Mouse (Mus musculus) T-helper 17 cell (primary cell): ENCODE data around the gene Olfr601.
"Not testable (repeated sequence)": the region's sequence is repeated elsewhere in the genome, so short reads cannot be mapped to it uniquely, and the experiment has no call there.

Experiments used
- in situ Hi-C, 2 experiments: fragments of 300-600 bp; cut with MboI, MseI; formaldehyde crosslinking; loops; 1 replicate in 1 of 2; 2 replicates in 1 of 2; pipeline ENCODE4 v1.15.1; 2025; ENCODE audit warnings: high pct_unique_total_duplicates in 2 of 2

Olfr601 gene

GRCm38 (mm10) chr7:103362555-103362954, at the start of gene Olfr601:
Gene Olfr601, minus strand, starts transcription at chr7:103362655.
- in situ Hi-C loops: no loop called here

DNA sequence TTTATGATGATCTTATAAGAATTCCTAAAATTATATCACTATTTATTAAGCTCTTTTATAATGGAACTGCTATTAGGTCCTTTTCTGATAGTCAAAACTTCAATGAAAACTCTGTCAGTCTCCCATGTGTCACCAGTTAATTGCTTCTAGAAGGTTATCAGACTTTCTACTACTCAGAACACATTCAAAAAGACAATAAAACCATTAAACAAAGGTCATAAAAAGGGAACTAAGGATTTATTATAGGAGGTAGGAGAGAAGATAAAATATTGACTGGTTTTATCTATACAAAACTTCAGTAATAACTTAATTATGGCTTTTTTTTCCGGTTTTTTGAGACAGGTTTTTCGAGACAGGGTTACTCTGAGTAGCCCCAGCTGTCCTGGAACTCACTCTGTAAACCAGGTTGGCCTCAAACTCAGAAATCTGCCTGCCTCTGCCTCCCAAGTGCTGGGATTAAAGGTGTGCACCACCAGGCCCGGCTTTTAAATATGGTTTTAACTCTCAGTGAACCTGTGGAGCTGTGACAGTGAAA, 44.1 kb upstream of the Olfr601 start:
- in situ Hi-C loops: loop anchor here in 1 of 2 experiments (25.0 kb wide), 1 partner anchor 1381 kb away; the partner anchor contains the start of gene Usp17le

GRCm38 (mm10) chr7:103398981-103399380, 36.5 kb upstream of the Olfr601 start:
- in situ Hi-C loops: no loop called here

DNA sequence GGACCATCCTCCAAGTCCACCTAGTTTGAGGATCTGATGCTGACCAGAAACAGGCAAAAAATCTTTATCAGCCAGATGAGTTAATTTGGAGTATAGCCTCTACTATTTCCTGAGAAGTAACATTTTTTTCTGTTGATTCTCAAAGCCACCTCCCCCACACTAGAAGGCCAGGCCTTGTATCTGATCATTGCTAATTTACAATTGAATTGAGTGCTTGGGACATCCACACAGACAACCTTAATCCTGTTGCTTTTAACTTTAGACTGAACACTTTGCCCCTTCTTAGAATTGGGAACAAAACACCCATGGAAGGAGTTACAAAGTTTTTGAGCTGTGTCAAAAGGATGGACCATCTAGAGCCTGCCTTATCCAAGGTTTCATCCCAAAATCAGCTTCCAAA, 35.3 kb upstream of the Olfr601 start:
- in situ Hi-C loops: no loop called here

- in situ Hi-C loops: no loop called here
Measured at GRCm38 (mm10) chr7:103386077-103386476, 23.6 kb upstream of the Olfr601 start, which contains the start of gene Olfr603. Gene Olfr603, minus strand, starts transcription at chr7:103386177.

DNA sequence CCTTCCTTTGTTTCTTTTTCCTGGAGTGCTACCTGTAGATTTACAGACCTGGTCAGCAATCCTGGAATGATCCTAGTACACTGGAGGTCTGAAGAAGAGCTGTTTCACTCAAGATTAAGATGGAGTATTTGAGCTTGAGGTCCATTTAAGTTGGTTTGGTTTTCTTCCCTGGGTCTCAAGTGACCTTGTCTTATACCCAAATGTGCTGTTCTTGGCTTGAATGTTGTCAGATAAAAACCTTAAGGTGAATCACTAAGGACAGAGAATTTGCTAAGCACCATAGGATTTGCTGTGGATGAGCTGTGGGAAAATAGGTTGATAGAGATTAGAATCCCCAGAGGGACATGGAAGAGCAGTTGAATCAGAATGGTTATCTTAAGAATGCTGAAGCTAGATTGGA, 12.9 kb downstream of the Olfr601 start, which contains the start of gene Olfr600:
Olfr600 (minus strand) TSS at position 101 of the 400 bp plus-strand sequence.
- in situ Hi-C loops: no loop called here

GRCm38 (mm10) chr7:103335617-103336016, 26.8 kb downstream of the Olfr601 start, which contains the start of gene Olfr599:
Gene Olfr599, plus strand, starts transcription at chr7:103335917.
- in situ Hi-C loops: no loop called here

- in situ Hi-C loops: no loop called here
Measured at GRCm38 (mm10) chr7:103323268-103323667, 39.2 kb downstream of the Olfr601 start, which contains the start of gene Olfr598. Gene Olfr598, plus strand, starts transcription at chr7:103323568.

DNA sequence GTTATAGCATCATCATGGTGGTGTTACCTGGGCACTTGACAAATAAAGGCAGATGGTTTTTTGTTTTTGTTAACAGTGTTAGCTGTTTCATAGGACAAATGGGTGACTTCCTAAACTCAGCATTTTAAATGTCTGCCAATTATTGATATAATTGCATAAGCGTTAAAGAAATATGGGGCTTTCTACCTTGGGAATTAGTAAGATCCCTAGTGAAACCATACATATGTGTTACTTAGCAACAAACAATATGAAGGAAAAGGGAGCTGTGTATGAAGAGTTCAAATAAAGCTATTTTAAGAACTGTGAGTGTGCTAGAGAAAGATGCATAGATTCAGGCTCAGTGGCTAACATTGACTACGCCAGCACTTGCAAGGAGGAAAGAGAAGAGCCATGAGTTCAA, 46.4 kb downstream of the Olfr601 start, which contains the start of gene Olfr597:
Olfr597 (plus strand) TSS at position 301 of the 400 bp plus-strand sequence.
- in situ Hi-C loops: not testable (repeated sequence)
